Mouse (Mus musculus): Measurements from ENCODE around the gene Ndufv1.
"Not testable (repeated sequence)": the region's sequence is repeated elsewhere in the genome, so short reads cannot be mapped to it uniquely, and the experiment has no call there.

The Ndufv1 gene

GRCm38 (mm10) chr19:3974608-3975007 is 38.0 kb downstream of the Ndufv1 start:
- not testable (repeated sequence) for DNase-seq (ENCODE audit: low read depth)

- no peak for DNase-seq (ENCODE audit: low read depth)
Measured at GRCm38 (mm10) chr19:3972229-3972628, 40.4 kb downstream of the Ndufv1 start, which contains the start of gene Aldh3b2. TSS of gene Aldh3b2 (plus strand) at chr19:3972328.

GRCm38 (mm10) chr19:3967258-3967657 is 45.3 kb downstream of the Ndufv1 start:
- no peak for DNase-seq (ENCODE audit: low read depth)

- DNase-seq (ENCODE audit: low read depth), result no peak
Measured at GRCm38 (mm10) chr19:3966330-3967075, 46.1 kb downstream of the Ndufv1 start.

- no peak for DNase-seq (ENCODE audit: low read depth)
Measured at GRCm38 (mm10) chr19:3964030-3964429, 48.6 kb downstream of the Ndufv1 start.

GRCm38 (mm10) chr19:3962469-3962868 is 50.1 kb downstream of the Ndufv1 start:
- DNase-seq (ENCODE audit: low read depth), result peak; percentile 60

- DNase-seq (ENCODE audit: low read depth), result not testable (repeated sequence)
Measured at GRCm38 (mm10) chr19:3961805-3962204, 50.8 kb downstream of the Ndufv1 start.

- no peak for DNase-seq (ENCODE audit: low read depth)
Measured at GRCm38 (mm10) chr19:3960211-3960610, 52.4 kb downstream of the Ndufv1 start.

- no peak for DNase-seq (ENCODE audit: low read depth)
Measured at GRCm38 (mm10) chr19:3959030-3959429, 53.6 kb downstream of the Ndufv1 start.

GRCm38 (mm10) chr19:3958470-3958869 is 54.1 kb downstream of the Ndufv1 start, which contains the start of gene Aldh3b3:
TSS of gene Aldh3b3 (plus strand) at chr19:3958645.
- no peak for DNase-seq (ENCODE audit: low read depth)

All from NIH3T3 (cell line).